Mouse (Mus musculus) megakaryocyte, embryonic 14.5 days (primary cell): ENCODE data around the gene Scap. TPM values are rescaled to one million over a fixed set of nuclear protein-coding genes. Genes with fewer than 3 reads are reported as not detected.
A peak's percentile ranks its signal among the peaks of the same experiment; 100 is the strongest.

Experiments used
- H3K27me3 ChIP-seq: replicated peaks from 2 replicates; pipeline ENCODE3; 2012; ENCODE audit warnings: inconsistent platforms
- H3K36me3 ChIP-seq: replicated peaks from 2 replicates; pipeline ENCODE3; 2012; ENCODE audit warnings: low read length, inconsistent platforms, mixed read lengths
- H3K4me1 ChIP-seq: 2 replicates; pipeline ENCODE4 v1.6.1; 2012; ENCODE audit warnings: inconsistent platforms
- H3K4me3 ChIP-seq: replicated peaks from 2 replicates; pipeline ENCODE3; 2012; ENCODE audit warnings: moderate library complexity, mild to moderate bottlenecking, inconsistent platforms
- H3K9me3 ChIP-seq: 2 replicates; pipeline ENCODE4 v1.6.1; 2012; ENCODE audit warnings: inconsistent platforms
- FLI1 ChIP-seq: IDR thresholded peaks from 2 replicates; pipeline ENCODE4 v1.6.1; 2012; ENCODE audit warnings: low read length, inconsistent platforms, mixed read lengths
- GATA1 ChIP-seq: IDR thresholded peaks from 3 replicates; pipeline ENCODE4 v1.6.1; 2012; ENCODE audit warnings: mixed read lengths, low read length, inconsistent platforms, borderline replicate concordance
- polyA plus RNA-seq: library from polyadenylated mRNA; stranded (reverse); fragments of >175 nt; gene quantifications from 2 replicates; pipeline ENCODE4 v1.2.3, GENCODE M21; 2012; ENCODE audit warnings: low replicate concordance; ENCODE audit not compliant: insufficient read depth

Scap gene
- polyA plus RNA-seq = 71.5 and 343 TPM in 2 replicates

DNA sequence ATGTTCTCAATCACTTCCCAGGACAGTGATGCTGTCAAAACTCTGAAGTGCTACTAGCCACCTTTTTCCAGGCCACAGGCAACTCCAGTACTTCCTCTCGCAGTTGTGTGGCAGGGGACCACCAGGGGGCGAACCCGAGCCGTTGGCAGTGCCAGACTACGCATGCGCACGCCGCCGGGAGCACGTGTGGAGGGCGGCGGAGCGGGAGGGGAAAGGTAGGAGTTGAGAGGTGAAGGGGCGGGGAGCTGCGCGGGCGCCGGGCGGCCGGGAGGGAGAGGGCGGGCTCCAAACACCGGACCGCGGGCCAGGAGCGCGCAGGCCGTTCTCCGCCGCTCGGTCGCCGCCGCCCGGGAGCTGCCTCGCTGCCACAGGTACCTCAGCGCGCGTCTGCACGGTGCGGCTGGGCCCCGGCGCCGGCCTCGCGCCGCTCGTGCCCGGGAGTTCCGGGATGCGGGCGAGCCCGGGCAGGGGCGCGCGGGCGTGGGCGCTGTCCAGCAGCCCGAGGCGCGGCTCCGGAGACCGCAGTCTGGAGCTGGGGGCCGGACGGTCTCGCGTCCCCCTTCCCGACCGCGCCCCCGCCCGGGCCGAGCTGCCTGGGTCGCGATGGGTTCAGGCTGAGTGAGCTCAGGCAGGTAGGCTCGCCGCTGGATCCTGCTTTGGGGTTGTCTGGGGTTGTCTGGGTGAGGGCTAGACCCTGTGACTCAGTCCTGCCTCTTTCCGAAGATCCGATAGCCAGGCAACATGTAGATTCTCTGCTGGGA lies at the start of gene Scap:
TSS of gene Scap (plus strand) at position 154 of the 761 bp plus-strand sequence.
- H3K4me1 ChIP-seq = peaks cover 67% of the 10 kb centered on the region
- H3K4me3 ChIP-seq = peak within 1 kb of the TSS; percentile 96
- H3K9me3 ChIP-seq = no peaks in the 10 kb centered on the region
- no peaks in the 10 kb centered on the region for H3K27me3 ChIP-seq
- H3K36me3 ChIP-seq = peaks cover 2% of the 10 kb centered on the region
- TF ChIP-seq GATA1 (no peak), FLI1 (no peak)

DNA sequence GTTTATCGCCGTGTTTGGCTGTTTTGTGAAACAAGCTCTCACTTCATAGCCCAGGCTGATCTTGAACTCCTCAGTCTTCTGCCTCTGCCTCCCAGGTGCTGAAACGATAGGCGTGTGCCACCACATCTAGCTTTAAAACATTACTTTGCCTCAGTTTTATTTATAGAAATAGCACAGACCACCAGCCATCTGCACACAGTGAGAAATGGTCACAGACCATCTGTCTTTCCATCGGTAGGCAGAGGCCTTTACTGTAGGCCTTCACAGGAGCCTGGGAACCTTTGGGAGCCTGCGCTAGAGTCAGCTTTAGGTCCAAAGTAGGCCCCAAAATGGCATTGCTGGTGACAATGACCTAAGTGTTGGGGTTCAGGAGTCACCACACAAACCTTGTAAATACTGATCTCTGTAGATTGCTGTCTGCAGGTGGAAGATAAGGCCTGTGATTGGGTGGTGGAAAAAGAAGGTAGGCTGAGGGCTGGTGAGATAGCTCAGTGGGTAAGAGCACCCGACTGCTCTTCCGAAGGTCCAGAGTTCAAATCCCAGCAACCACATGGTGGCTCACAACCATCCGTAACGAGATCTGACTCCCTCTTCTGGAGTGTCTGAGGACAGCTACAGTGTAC lies 48.9 kb upstream of the Scap start:
- no peaks in the 10 kb centered on the region for H3K36me3 ChIP-seq
- peaks cover 9% of the 10 kb centered on the region for H3K27me3 ChIP-seq
- TF ChIP-seq GATA1 = no peak
- no peak for TF ChIP-seq FLI1
- H3K9me3 ChIP-seq = no peaks in the 10 kb centered on the region
- H3K4me3 ChIP-seq = no peak overlapping the region
- H3K4me1 ChIP-seq = no peaks in the 10 kb centered on the region

DNA sequence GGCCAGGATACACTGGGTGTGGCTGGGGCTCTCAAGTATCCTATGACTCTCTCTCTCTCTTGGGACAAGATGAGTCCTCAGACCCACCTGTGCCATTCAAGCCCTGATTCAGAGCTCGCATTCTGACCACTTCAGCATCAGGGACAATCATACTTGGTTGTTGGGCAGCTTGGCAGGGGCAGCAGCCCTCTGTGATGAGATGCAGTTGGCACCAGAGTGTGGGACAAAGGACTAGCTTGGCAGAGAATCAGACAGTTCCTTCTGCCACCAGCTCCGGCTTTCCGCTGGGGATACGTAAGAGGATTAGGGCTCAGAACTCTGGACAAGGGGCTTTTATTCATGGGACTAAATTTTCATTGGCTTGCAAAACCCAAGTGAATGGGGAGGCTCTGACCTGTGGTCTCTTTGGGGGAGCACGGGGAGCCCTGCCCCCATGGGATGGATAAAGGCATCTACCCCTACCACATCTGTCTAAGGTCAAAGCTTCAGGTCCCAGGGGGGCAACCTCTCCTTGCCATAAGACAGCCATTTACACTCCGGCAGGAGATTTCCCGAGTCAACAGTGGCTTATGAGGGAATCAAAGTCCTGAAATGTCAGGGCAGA lies 45.7 kb upstream of the Scap start:
- Histone ChIP-seq H3K36me3 (no peaks in the 10 kb centered on the region), H3K4me3 (no peak overlapping the region), H3K27me3 (peaks cover 7% of the 10 kb centered on the region), H3K9me3 (peaks cover 3% of the 10 kb centered on the region), H3K4me1 (no peaks in the 10 kb centered on the region)
- TF ChIP-seq FLI1 (no peak), GATA1 (no peak)

DNA sequence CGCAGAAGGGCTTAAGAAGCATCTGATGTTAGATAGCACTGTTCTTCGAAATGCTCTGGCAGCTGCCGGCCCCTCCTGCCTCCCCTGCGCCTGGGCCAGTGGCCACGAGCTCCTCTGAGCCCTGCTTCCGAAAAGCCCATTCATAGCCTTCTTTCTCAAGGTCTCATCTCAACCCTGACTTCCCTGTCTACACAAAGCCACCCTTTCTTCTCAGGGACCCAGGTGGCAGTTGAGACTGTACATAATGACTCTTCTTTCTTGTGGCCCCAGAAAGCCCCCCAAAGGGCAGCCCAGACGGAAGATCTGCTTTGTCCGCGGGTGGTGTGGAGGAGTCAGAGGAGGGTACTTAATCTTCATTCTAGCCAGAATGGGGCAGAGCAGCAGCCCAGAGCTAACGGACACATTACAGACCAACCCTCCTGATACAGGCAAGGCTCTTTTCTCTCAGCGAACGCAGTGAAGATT lies 39.8 kb upstream of the Scap start:
- Histone ChIP-seq H3K4me1 (peaks cover 6% of the 10 kb centered on the region; the same call in 1 of the 2 replicates), H3K36me3 (no peaks in the 10 kb centered on the region), H3K4me3 (no peak overlapping the region), H3K27me3 (peaks cover 4% of the 10 kb centered on the region), H3K9me3 (peaks cover 5% of the 10 kb centered on the region)
- no peak for TF ChIP-seq FLI1
- TF ChIP-seq GATA1 = no peak

DNA sequence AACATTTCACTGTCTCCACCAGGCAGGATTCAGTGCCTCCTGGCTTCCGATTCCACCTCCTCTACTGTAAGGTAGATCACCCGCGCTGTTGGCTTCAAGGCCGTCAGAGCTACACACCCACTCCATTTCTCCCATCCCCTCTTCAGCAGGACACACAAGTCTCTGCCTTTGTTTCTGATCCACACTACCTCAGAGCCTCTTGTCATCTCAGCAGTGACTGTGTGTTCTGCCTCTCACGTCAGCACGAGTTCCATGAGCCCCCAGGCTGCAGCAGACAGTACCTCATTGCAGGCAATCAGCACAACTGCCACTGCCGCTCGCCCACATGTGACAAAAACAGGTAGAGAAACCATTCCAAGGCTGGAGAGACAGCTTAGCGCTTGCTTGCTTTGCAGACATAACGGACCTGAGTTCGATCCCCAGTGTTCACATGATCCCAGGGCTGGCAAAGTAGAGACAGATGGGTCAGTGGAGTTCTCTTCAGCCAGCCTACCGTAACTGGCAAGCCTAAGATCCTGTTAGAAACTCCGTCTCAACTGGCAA lies 39.1 kb upstream of the Scap start:
- Histone ChIP-seq H3K27me3 (peaks cover 4% of the 10 kb centered on the region), H3K4me3 (no peak overlapping the region), H3K9me3 (peaks cover 5% of the 10 kb centered on the region), H3K36me3 (no peaks in the 10 kb centered on the region), H3K4me1 (peaks cover 6% of the 10 kb centered on the region; the same call in 1 of the 2 replicates)
- TF ChIP-seq GATA1 (no peak), FLI1 (no peak)

DNA sequence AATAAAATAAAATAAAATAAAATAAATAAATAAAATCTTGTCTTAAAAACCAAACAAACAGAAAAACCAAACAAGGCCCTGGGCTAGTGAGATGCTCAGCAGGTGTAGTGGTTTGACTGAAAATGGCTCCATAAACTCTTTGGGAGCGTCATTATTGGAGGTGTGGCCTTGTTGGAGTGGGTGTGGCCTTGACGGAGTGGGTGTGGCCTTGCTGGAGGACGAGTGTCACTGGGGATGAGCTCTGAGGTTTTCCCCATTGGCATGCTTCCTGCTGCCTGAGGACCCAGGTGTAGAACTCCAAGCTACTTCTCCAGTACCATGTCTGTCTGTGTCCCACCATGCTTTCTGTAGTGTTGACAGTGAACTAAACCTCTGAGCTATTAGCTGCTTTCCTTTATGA lies 38.3 kb upstream of the Scap start:
- no peak for TF ChIP-seq GATA1
- TF ChIP-seq FLI1 = no peak
- H3K4me3 ChIP-seq = no peak overlapping the region
- peaks cover 6% of the 10 kb centered on the region; the same call in 1 of the 2 replicates for H3K4me1 ChIP-seq
- H3K36me3 ChIP-seq = no peaks in the 10 kb centered on the region
- H3K9me3 ChIP-seq = peaks cover 5% of the 10 kb centered on the region
- peaks cover 4% of the 10 kb centered on the region for H3K27me3 ChIP-seq

DNA sequence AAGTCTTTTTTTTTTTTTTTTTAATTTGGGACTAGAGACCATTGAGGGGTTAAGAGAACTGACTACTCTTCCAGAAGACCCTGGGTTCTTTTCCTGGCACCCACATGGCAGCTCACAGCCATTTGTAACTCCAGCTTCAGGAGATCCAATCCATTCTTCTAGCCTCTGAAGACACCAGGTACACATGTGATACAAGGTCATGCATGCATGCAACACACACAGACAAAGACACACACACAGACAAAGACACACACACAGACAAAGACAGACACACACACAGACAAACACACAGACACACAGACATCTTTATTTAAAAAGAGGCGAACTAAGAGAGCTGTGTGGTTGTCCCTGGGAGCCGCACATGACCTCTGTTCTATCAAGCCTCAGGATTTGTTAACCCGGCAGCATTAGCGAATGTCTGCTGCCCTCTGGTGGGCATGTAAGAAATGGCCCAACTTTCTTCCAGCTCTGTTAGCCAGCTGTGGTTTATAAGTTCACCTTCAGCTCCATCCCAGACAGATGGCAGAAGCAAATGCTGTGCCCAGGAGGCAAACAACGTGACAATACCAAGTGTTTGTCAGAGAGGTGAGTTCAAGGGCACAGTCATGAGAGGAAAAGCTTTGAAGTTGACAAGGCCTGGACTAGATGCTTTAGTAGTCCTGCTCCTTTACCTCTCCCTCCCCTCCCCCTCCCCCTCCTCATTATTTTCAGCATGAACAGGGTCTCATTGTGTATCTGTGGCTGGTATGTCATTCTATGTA lies 36.0 kb upstream of the Scap start:
- Histone ChIP-seq H3K4me1 (peaks cover 6% of the 10 kb centered on the region; the same call in 1 of the 2 replicates), H3K27me3 (peaks cover 4% of the 10 kb centered on the region), H3K36me3 (no peaks in the 10 kb centered on the region), H3K9me3 (peaks cover 23% of the 10 kb centered on the region), H3K4me3 (no peak overlapping the region)
- no peak for TF ChIP-seq GATA1
- no peak for TF ChIP-seq FLI1

DNA sequence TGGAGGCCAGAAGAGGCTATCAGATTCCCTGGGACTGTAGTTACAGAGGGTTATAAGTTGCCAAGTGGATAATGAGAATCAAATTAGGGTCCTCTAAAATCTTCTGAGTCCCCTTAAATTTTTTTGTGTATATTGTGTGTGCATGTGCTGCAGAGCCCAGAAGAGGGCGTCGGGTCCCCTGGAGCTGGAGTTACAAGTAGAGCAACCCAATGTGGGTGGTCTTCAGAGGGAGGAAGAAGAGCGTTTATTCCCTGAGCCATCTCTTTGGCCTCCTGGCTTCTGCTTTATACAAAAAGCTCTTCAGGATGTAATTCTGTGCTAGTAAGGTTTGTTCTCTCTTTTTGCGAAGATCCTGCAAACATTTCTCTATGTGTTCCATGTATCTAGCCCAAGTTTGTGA lies 28.6 kb upstream of the Scap start:
- Histone ChIP-seq H3K36me3 (peaks cover 25% of the 10 kb centered on the region), H3K9me3 (peaks cover 27% of the 10 kb centered on the region), H3K4me3 (peak overlapping the region; percentile 96), H3K4me1 (peaks cover 37% of the 10 kb centered on the region), H3K27me3 (no peaks in the 10 kb centered on the region)
- no peak for TF ChIP-seq FLI1

DNA sequence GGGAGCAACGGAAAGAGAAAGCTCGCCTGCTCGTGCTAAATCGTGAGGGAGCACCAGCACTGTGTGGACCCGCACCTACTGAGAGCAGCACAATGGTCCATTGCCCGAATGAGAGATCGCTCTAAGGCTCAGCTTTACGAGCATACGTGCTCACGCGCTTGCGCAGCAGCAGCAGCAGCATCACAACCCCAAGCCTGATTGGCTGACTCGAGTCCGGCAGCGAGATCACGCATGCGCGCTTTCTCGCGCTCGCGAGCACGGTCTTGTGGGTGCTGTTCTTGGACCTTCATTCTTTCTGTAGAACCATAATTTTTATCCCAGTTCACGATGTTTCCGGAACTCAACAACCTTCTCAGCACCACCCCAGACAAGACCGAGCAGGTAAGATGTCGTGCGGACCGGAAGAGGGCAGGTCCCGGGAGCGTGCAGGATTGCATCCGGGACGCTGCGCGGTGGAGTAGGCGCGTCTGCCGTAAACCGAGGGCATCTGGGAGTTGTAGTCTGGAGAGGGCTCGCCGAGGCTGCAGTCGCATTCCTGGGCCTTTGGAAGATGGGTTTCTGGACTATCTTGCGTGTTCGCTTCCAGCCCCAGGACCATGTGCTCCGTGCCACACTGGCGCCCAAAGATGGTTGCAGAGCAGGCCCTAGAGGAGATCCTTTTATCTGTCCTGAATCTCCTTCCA lies 28.0 kb upstream of the Scap start, which contains the start of gene Elp6:
TSS of gene Elp6 (plus strand) at position 205 of the 683 bp plus-strand sequence.
- peak within 1 kb of the TSS; percentile 96 for H3K4me3 ChIP-seq
- H3K9me3 ChIP-seq = peaks cover 27% of the 10 kb centered on the region
- H3K27me3 ChIP-seq = no peaks in the 10 kb centered on the region
- peaks cover 37% of the 10 kb centered on the region for H3K4me1 ChIP-seq
- no peak for TF ChIP-seq FLI1
- no peak for TF ChIP-seq GATA1
- H3K36me3 ChIP-seq = peaks cover 31% of the 10 kb centered on the region
